Comparison of ENCODE assay signal across 29 mouse cellular contexts in genomic region chr13:91723736-91724119, GRCm38 (mm10). TPM values are rescaled to one million over a fixed set of nuclear protein-coding genes. Genes with fewer than 3 reads are reported as not detected.
DNase-seq lines count a peak whose midpoint lies in the region; ATAC-seq and TF ChIP-seq lines count a peak whose summit lies in the region.
"Had no signal": no experiment of that assay in that cellular context is flagged by ENCODE, and none has a peak within 500 bp of the region (broad histone marks: within the 10 kb centered on the region; RNA-seq: fewer than 3 reads in every experiment).

No protein-coding gene starts in this region.

- no peaks in the 10 kb centered on the region for H3K4me1 ChIP-seq in forebrain, embryonic 15.5 days
- no peaks in the 10 kb centered on the region for H3K4me1 ChIP-seq in forebrain, embryonic 10.5 days
- H3K4me1 ChIP-seq in intestine, postnatal 0 days (replicated peaks; ENCODE audit: control insufficient read depth, insufficient read depth, low read length), result no peaks in the 10 kb centered on the region
- H3K4me1 ChIP-seq in intestine, embryonic 15.5 days (replicated peaks), result no peaks in the 10 kb centered on the region
- no peaks in the 10 kb centered on the region for H3K4me1 ChIP-seq in midbrain, embryonic 16.5 days (ENCODE audit: control insufficient read depth, insufficient read depth, low read length)
- H3K4me1 ChIP-seq in midbrain, postnatal 0 days (ENCODE audit: insufficient read depth, low read length), result no peaks in the 10 kb centered on the region
- H3K4me1 ChIP-seq in neural tube, embryonic 15.5 days, result no peaks in the 10 kb centered on the region
- H3K4me1 ChIP-seq: hindbrain, embryonic 15.5 days; liver, embryonic 12.5 days; midbrain, embryonic 12.5 days; neural tube, embryonic 13.5 days; stomach, embryonic 15.5 days had no signal

- H3K9me3 ChIP-seq in forebrain, embryonic 15.5 days, result no peaks in the 10 kb centered on the region
- no peaks in the 10 kb centered on the region for H3K9me3 ChIP-seq in forebrain, embryonic 10.5 days
- H3K9me3 ChIP-seq in intestine, postnatal 0 days (ENCODE audit: control insufficient read depth), result no peaks in the 10 kb centered on the region
- no peaks in the 10 kb centered on the region for H3K9me3 ChIP-seq in intestine, embryonic 15.5 days
- H3K9me3 ChIP-seq in midbrain, embryonic 16.5 days (replicated peaks; ENCODE audit: control insufficient read depth, low read length, poor library complexity, severe bottlenecking), result no peaks in the 10 kb centered on the region
- no peaks in the 10 kb centered on the region for H3K9me3 ChIP-seq in midbrain, postnatal 0 days (ENCODE audit: low read length)
- no peaks in the 10 kb centered on the region for H3K9me3 ChIP-seq in neural tube, embryonic 15.5 days (replicated peaks)
- H3K9me3 ChIP-seq: G1E; hindbrain, embryonic 15.5 days; liver, embryonic 12.5 days; midbrain, embryonic 12.5 days; neural tube, embryonic 13.5 days; stomach, embryonic 15.5 days had no signal

- no peaks in the 10 kb centered on the region for H3K27me3 ChIP-seq in forebrain, embryonic 15.5 days
- H3K27me3 ChIP-seq in forebrain, embryonic 10.5 days (ENCODE audit: poor library complexity, severe bottlenecking), result no peaks in the 10 kb centered on the region
- H3K27me3 ChIP-seq in intestine, postnatal 0 days (replicated peaks; ENCODE audit: control insufficient read depth, insufficient read depth, low read length), result no peaks in the 10 kb centered on the region
- H3K27me3 ChIP-seq in intestine, embryonic 15.5 days (replicated peaks), result no peaks in the 10 kb centered on the region
- no peaks in the 10 kb centered on the region for H3K27me3 ChIP-seq in midbrain, embryonic 16.5 days (ENCODE audit: control insufficient read depth, insufficient read depth, low read depth, low read length)
- H3K27me3 ChIP-seq in midbrain, postnatal 0 days (ENCODE audit: insufficient read depth, low read length), result no peaks in the 10 kb centered on the region
- no peaks in the 10 kb centered on the region for H3K27me3 ChIP-seq in neural tube, embryonic 15.5 days (replicated peaks)
- H3K27me3 ChIP-seq: CH12.LX; hindbrain, embryonic 15.5 days; liver, embryonic 12.5 days; midbrain, embryonic 12.5 days; neural tube, embryonic 13.5 days; stomach, embryonic 15.5 days had no signal

- no peak for TF ChIP-seq CTCF in intestine, postnatal 0 days (IDR thresholded peaks at IDR 0.05; ENCODE audit: low read depth)
- TF ChIP-seq CTCF in midbrain, postnatal 0 days (IDR thresholded peaks at IDR 0.05), result no peak

- peak; percentile 13; the same call in 1 of the 2 replicates for ATAC-seq in forebrain, embryonic 15.5 days (replicated peaks)
- no peak for ATAC-seq in intestine, postnatal 0 days
- ATAC-seq in intestine, embryonic 15.5 days, result no peak
- ATAC-seq in midbrain, embryonic 16.5 days, result peak; percentile 32; the same call in 1 of the 2 replicates
- ATAC-seq in midbrain, postnatal 0 days (ENCODE audit: low FRiP score), result no peak
- peak; percentile 28; the same call in 1 of the 2 replicates for ATAC-seq in neural tube, embryonic 15.5 days (ENCODE audit: low FRiP score)

- no peak overlapping the region for H3K27ac ChIP-seq in forebrain, embryonic 15.5 days (replicated peaks)
- H3K27ac ChIP-seq in forebrain, embryonic 10.5 days, result no peak overlapping the region
- peak overlapping the region; percentile 37; the same call in 1 of the 2 replicates for H3K27ac ChIP-seq in intestine, postnatal 0 days (ENCODE audit: low read depth, low read length)
- H3K27ac ChIP-seq in intestine, embryonic 15.5 days, result no peak overlapping the region
- H3K27ac ChIP-seq in midbrain, embryonic 16.5 days (ENCODE audit: low read length), result no peak overlapping the region
- no peak overlapping the region for H3K27ac ChIP-seq in midbrain, postnatal 0 days (ENCODE audit: low read depth, low read length)
- H3K27ac ChIP-seq in neural tube, embryonic 15.5 days (replicated peaks), result no peak overlapping the region
- H3K27ac ChIP-seq: hindbrain, embryonic 15.5 days; left cerebral cortex, adult 2 months; liver, embryonic 12.5 days; midbrain, embryonic 12.5 days; neural tube, embryonic 13.5 days; stomach, embryonic 15.5 days had no signal

- H3K36me3 ChIP-seq in forebrain, embryonic 15.5 days, result no peaks in the 10 kb centered on the region
- no peaks in the 10 kb centered on the region for H3K36me3 ChIP-seq in forebrain, embryonic 10.5 days (replicated peaks)
- no peaks in the 10 kb centered on the region for H3K36me3 ChIP-seq in intestine, postnatal 0 days (ENCODE audit: control insufficient read depth, insufficient read depth)
- no peaks in the 10 kb centered on the region for H3K36me3 ChIP-seq in intestine, embryonic 15.5 days
- H3K36me3 ChIP-seq in midbrain, embryonic 16.5 days (ENCODE audit: control insufficient read depth, insufficient read depth, low read length), result no peaks in the 10 kb centered on the region
- no peaks in the 10 kb centered on the region for H3K36me3 ChIP-seq in midbrain, postnatal 0 days (ENCODE audit: insufficient read depth, low read length)
- no peaks in the 10 kb centered on the region for H3K36me3 ChIP-seq in neural tube, embryonic 15.5 days
- H3K36me3 ChIP-seq: G1E; hindbrain, embryonic 15.5 days; liver, embryonic 12.5 days; midbrain, embryonic 12.5 days; neural tube, embryonic 13.5 days; stomach, embryonic 15.5 days had no signal

- no peak for DNase-seq in forebrain, embryonic 10.5 days (ENCODE audit: extremely low spot score, low spot score)
- DNase-seq in midbrain, postnatal 0 days (ENCODE audit: low spot score), result no peak
- DNase-seq in B cell, adult 2 months, result no peak
- DNase-seq: cerebellum, adult 9-10 months; embryo, embryonic 11 days; forebrain, postnatal 0 days; heart, postnatal 14 days; kidney, postnatal 25 days; liver, postnatal 0 days; retina, postnatal 1 day; right cerebral cortex, postnatal 14 days had no signal

- H3K9ac ChIP-seq in forebrain, embryonic 15.5 days (replicated peaks), result no peak overlapping the region
- H3K9ac ChIP-seq in intestine, postnatal 0 days (ENCODE audit: low read depth, low read length), result no peak overlapping the region
- H3K9ac ChIP-seq in intestine, embryonic 15.5 days, result no peak overlapping the region
- no peak overlapping the region for H3K9ac ChIP-seq in midbrain, embryonic 16.5 days (ENCODE audit: low read depth, low read length)
- H3K9ac ChIP-seq in midbrain, postnatal 0 days (replicated peaks; ENCODE audit: low read length, poor library complexity, severe bottlenecking), result no peak overlapping the region
- no peak overlapping the region for H3K9ac ChIP-seq in neural tube, embryonic 15.5 days (replicated peaks)
- H3K9ac ChIP-seq: forebrain, postnatal 0 days; hindbrain, embryonic 15.5 days; liver, embryonic 12.5 days; liver, postnatal 0 days; midbrain, embryonic 12.5 days; neural tube, embryonic 13.5 days; stomach, embryonic 15.5 days had no signal

- no peak overlapping the region for H3K4me2 ChIP-seq in forebrain, embryonic 15.5 days (replicated peaks)
- H3K4me2 ChIP-seq in intestine, postnatal 0 days (replicated peaks; ENCODE audit: low read depth), result no peak overlapping the region
- H3K4me2 ChIP-seq in intestine, embryonic 15.5 days (replicated peaks), result no peak overlapping the region
- H3K4me2 ChIP-seq in midbrain, embryonic 16.5 days (ENCODE audit: low read length), result no peak overlapping the region
- H3K4me2 ChIP-seq in midbrain, postnatal 0 days (ENCODE audit: low read depth, low read length, poor library complexity, severe bottlenecking), result no peak overlapping the region
- no peak overlapping the region for H3K4me2 ChIP-seq in neural tube, embryonic 15.5 days
- H3K4me2 ChIP-seq: hindbrain, embryonic 15.5 days; liver, embryonic 12.5 days; midbrain, embryonic 12.5 days; neural tube, embryonic 13.5 days; stomach, embryonic 15.5 days had no signal

- WGBS in forebrain, embryonic 15.5 days, result 82% methylated on average over 7 of the region's 7 CpGs
- WGBS in forebrain, embryonic 10.5 days, result 77% methylated on average over 7 of the region's 7 CpGs
- WGBS in intestine, postnatal 0 days, result 83% methylated on average over 7 of the region's 7 CpGs
- 77% methylated on average over 7 of the region's 7 CpGs for WGBS in intestine, embryonic 15.5 days
- 78% methylated on average over 7 of the region's 7 CpGs for WGBS in midbrain, embryonic 16.5 days
- WGBS in midbrain, postnatal 0 days, result 79% methylated on average over 7 of the region's 7 CpGs
- WGBS in neural tube, embryonic 15.5 days, result 80% methylated on average over 7 of the region's 7 CpGs

- H3K4me3 ChIP-seq in forebrain, embryonic 15.5 days, result no peak overlapping the region
- H3K4me3 ChIP-seq in forebrain, embryonic 10.5 days, result no peak overlapping the region
- H3K4me3 ChIP-seq in intestine, postnatal 0 days (ENCODE audit: low read depth, low read length), result no peak overlapping the region
- no peak overlapping the region for H3K4me3 ChIP-seq in intestine, embryonic 15.5 days (replicated peaks)
- H3K4me3 ChIP-seq in midbrain, embryonic 16.5 days (ENCODE audit: low read depth, low read length), result no peak overlapping the region
- H3K4me3 ChIP-seq in midbrain, postnatal 0 days (ENCODE audit: low read depth, low read length), result no peak overlapping the region
- no peak overlapping the region for H3K4me3 ChIP-seq in neural tube, embryonic 15.5 days (replicated peaks)
- H3K4me3 ChIP-seq: erythroblast, embryonic 14.5 days; hindbrain, embryonic 15.5 days; left cerebral cortex, adult 2 months; liver, embryonic 12.5 days; midbrain, embryonic 12.5 days; myocyte; neural tube, embryonic 13.5 days; stomach, embryonic 15.5 days had no signal

RNA-seq across cellular contexts. Expression of gene Acot12, which starts 17.6 kb away (rescaled TPM):
- polyA plus RNA-seq in forebrain, embryonic 15.5 days (2015; fragmentation: Nextera tagmentation; extraction: Ambion mirVana), result not detected in 2 replicates
- polyA plus RNA-seq in forebrain, embryonic 10.5 days (2016; fragmentation: Nextera tagmentation; extraction: Ambion mirVana), result not detected in 2 replicates
- polyA plus RNA-seq in intestine, postnatal 0 days (2015; fragmentation: Nextera tagmentation; extraction: Ambion mirVana), result 21.8 and 24.1 TPM in 2 replicates
- polyA plus RNA-seq in intestine, embryonic 15.5 days (2015; fragmentation: Nextera tagmentation; extraction: Ambion mirVana), result 0.20 and 0.33 TPM in 2 replicates
- 0.10 and 0.63 TPM in 2 replicates for polyA plus RNA-seq in midbrain, embryonic 16.5 days (2015; fragmentation: Nextera tagmentation; extraction: Ambion mirVana)
- 0.44 and 0.47 TPM in 2 replicates for total RNA-seq in midbrain, postnatal 0 days (2014; rRNA removed)
- polyA plus RNA-seq in midbrain, postnatal 0 days (2015; fragmentation: Nextera tagmentation; extraction: Ambion mirVana), result 0.21 and 0.35 TPM in 2 replicates
- polyA plus RNA-seq in neural tube, embryonic 15.5 days (2015; fragmentation: Nextera tagmentation; extraction: Ambion mirVana), result 0.17 and 0.41 TPM in 2 replicates
- total RNA-seq: G1E; heart, adult 8-10 months; heart, postnatal 14 days; megakaryocyte, adult 5-6 weeks had no signal
- polyA plus RNA-seq: erythroblast, embryonic 14.5 days; G1E; hindbrain, embryonic 15.5 days; lung, embryonic 16.5 days; midbrain, embryonic 12.5 days; neural tube, embryonic 13.5 days had no signal

Comparison
In these comparisons a context has a peak if more than half of its experiments do, and no peak if none do; other contexts are left out.
1. ATAC-seq: peak in forebrain, embryonic 15.5 days (single experiment), midbrain, embryonic 16.5 days (single experiment) and neural tube, embryonic 15.5 days (single experiment); none in intestine, postnatal 0 days (single experiment), intestine, embryonic 15.5 days (single experiment) and midbrain, postnatal 0 days (single experiment).
2. RNA of gene Acot12, which starts 17.6 kb away (polyA plus RNA-seq): 21.8 to 24.1 TPM in intestine, postnatal 0 days; 0.17 to 0.41 TPM in neural tube, embryonic 15.5 days, 0.21 to 0.35 TPM in midbrain, postnatal 0 days, 0.20 to 0.33 TPM in intestine, embryonic 15.5 days, 0.10 to 0.63 TPM in midbrain, embryonic 16.5 days, not detected in forebrain, embryonic 15.5 days and not detected in forebrain, embryonic 10.5 days; every median in the first group is over 10 times any median in the second.